Mouse (Mus musculus): ENCODE measurements around the gene Slc4a3.

- TF ChIP-seq POLR2A (IDR thresholded peaks at IDR 0.05; ENCODE audit: control insufficient read depth, low read depth, low read length) (no peak), CTCF (IDR thresholded peaks at IDR 0.05; ENCODE audit: control insufficient read depth, insufficient read depth, insufficient replicate concordance, low read depth, low read length) (no peak)
Observed at GRCm38 (mm10) chr1:75574476-75575310, 28.6 kb downstream of the Slc4a3 start.
